Mouse (Mus musculus) limb, embryonic 13.5 days (tissue): ENCODE measurements at regions not wholly inside any gene's neighbourhood (a gene's known extent, or its start where the extent isn't known, plus 50 kb on each side); places are given as distances from the start of the nearest gene placed in this dataset.

Source experiments
- ATAC-seq: fragments of 200-750 bp; cut with Nextera tagmentation; 2 replicates; pipeline ENCODE4 v1.8.0; 2017; ENCODE audit warnings: low read depth, moderate number of reproducible peaks, moderate TSS enrichment; ENCODE audit not compliant: low FRiP score
- H3K27ac ChIP-seq: fragments of 300-500 bp; sonication (generic); 2 replicates; pipeline ENCODE4 v1.5.1; 2015; ENCODE audit warnings: inconsistent platforms, mild to moderate bottlenecking, moderate library complexity
- H3K27me3 ChIP-seq: fragments of 300-500 bp; sonication (generic); 2 replicates; pipeline ENCODE4 v1.6.1; 2015; ENCODE audit warnings: mild to moderate bottlenecking, inconsistent platforms
- H3K36me3 ChIP-seq: fragments of 300-500 bp; sonication (generic); 2 replicates; pipeline ENCODE4 v1.6.1; 2015; ENCODE audit warnings: inconsistent platforms, mild to moderate bottlenecking, moderate library complexity
- H3K4me1 ChIP-seq: fragments of 300-500 bp; sonication (generic); 2 replicates; pipeline ENCODE4 v1.6.1; 2015; ENCODE audit warnings: inconsistent platforms
- H3K4me2 ChIP-seq: fragments of 300-500 bp; sonication (generic); replicated peaks from 2 replicates; pipeline ENCODE4 v1.6.1; 2015; ENCODE audit warnings: inconsistent platforms, mild to moderate bottlenecking, moderate library complexity
- H3K4me3 ChIP-seq: fragments of 300-500 bp; sonication (generic); 2 replicates; pipeline ENCODE4 v1.5.1; 2015; ENCODE audit warnings: moderate library complexity, mild to moderate bottlenecking, inconsistent platforms
- H3K9ac ChIP-seq: fragments of 300-500 bp; sonication (generic); 2 replicates; pipeline ENCODE4 v1.6.1; 2015; ENCODE audit warnings: mild to moderate bottlenecking, inconsistent platforms
- H3K9me3 ChIP-seq: fragments of 300-500 bp; sonication (generic); 2 replicates; pipeline ENCODE4 v1.6.1; 2016; ENCODE audit warnings: inconsistent platforms
- WGBS: fragments of 180-500 bp; shearing (Covaris S2); methylation state at CpG from one replicate; pipeline ENCODE4 v1.1.7; 2015; 5-methylcytosine and 5-hydroxymethylcytosine counted together

DNA sequence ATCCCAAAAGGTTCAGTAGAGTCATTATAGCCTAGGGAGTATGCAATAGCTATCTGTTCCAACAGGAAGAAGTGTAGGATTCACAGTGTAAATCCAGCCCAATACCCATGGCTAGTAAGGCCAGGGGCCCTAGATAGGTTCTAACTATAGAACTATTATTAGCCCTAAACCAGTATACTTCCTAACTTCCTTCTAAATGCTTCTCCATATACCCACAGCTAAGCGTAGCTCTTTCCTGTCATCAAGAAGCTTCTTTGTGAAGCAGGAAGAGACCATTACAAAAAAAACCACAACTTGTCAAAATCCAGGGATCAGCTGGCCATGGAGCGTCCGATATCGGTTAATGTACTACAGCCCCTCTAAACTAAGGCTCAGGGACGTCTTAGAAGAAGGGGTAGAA is 57.7 kb upstream of the Gpr141 start:
- Histone ChIP-seq H3K4me2 (no peak overlapping the region), H3K9me3 (no peaks in the 10 kb centered on the region), H3K27ac (no peak overlapping the region), H3K36me3 (no peaks in the 10 kb centered on the region), H3K4me1 (no peaks in the 10 kb centered on the region), H3K4me3 (no peak overlapping the region), H3K9ac (no peak overlapping the region), H3K27me3 (no peaks in the 10 kb centered on the region)
- 90% methylated on average over 5 of the region's 5 CpGs for whole genome bisulfite sequencing
- no peak for ATAC-seq

DNA sequence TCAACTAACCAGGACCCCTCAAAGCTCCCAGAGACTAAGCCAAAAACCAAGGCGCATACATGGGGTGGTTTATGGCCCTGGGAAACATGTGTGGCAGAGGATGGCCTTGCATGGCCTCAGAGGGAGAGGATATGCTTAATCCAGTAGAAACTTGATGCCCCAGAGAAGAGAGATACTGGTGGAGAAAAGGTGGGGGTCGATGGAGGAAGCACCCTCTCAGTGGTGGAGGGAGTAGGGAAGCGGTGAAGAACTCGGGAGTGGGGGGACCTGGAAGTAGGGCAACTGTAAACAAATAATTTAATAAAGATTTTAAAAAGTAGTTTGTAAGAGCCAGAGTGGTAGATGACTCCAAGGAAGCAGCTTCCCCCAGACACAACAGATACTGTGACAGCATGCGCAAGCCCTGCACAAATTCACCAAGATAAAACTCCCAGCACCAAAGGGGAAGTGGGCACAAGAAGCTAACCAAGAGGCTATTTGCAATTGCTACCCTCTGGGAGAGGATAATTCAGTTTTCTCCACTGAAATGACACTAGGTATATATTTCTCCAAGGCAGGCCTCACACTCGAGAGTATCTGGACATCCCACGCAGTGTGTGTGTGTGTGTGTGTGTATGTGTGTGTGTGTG is 50.7 kb upstream of the Gpr141 start:
- Histone ChIP-seq H3K9me3 (no peaks in the 10 kb centered on the region), H3K27me3 (no peaks in the 10 kb centered on the region), H3K4me1 (no peaks in the 10 kb centered on the region), H3K4me2 (no peak overlapping the region), H3K36me3 (no peaks in the 10 kb centered on the region), H3K9ac (no peak overlapping the region), H3K27ac (no peak overlapping the region), H3K4me3 (no peak overlapping the region)
- ATAC-seq = no peak
- 84% methylated on average over 7 of the region's 7 CpGs for WGBS
